Mouse (Mus musculus) frontal cortex, postnatal 14 days (tissue): ENCODE results near the gene Rtl1.
A peak's percentile ranks its signal among the peaks of the same experiment; 100 is the strongest.

ENCODE experiments used
- DNase-seq, 2 experiments: peaks; one replicate each; pipeline ENCODE4 v3.0.0; 2022; ENCODE audit warnings: low spot score in 2 of 2

The Rtl1 gene

DNA sequence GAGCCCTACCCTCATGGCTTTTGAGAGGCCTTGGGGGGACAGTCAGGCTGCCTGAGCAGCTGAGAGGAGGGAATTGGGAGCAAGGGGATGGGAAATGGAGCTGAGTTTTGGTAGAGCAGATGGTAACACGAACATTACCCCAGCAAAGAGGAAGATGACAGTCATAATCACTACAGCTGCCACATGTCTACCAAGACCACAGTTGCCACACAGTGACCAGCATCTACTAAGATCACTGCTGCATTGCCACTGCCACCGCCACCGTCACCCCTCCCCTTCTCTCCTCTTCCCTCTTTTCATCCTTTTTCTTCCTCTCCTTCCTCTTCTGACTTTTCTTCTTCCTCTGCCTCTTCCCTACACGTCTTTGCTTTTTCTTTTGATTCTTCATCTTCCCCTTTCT lies 27.9 kb downstream of the Rtl1 start:
- DNase-seq, result no peak

DNA sequence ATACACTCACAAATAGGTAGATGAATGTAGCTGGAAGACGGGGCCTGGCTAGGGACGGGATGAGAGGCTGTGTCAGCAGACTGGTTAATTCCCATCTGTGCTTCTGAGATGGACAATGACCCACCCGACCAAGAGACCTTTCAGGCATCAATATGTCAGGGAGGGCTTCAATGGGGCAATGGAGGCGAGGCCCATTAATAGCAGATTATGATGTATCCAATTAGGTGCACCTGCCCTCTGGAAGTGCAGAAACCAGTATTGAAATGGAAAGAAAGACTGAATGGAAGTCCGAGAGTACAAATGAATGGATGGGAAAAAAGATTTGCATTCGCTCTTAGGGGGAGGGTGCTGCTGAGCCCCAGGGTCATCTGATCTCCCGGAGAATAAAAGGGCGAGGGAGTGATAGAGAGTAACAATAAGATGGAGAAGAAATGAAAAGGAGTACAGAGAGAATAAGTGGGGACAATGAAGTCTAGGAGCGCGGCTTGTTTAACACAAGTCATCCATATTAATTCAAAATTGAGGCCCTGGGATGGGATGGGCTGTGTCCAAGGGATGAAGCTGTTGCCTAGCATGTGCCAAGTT lies 39.9 kb downstream of the Rtl1 start:
- DNase-seq, result no peak

DNA sequence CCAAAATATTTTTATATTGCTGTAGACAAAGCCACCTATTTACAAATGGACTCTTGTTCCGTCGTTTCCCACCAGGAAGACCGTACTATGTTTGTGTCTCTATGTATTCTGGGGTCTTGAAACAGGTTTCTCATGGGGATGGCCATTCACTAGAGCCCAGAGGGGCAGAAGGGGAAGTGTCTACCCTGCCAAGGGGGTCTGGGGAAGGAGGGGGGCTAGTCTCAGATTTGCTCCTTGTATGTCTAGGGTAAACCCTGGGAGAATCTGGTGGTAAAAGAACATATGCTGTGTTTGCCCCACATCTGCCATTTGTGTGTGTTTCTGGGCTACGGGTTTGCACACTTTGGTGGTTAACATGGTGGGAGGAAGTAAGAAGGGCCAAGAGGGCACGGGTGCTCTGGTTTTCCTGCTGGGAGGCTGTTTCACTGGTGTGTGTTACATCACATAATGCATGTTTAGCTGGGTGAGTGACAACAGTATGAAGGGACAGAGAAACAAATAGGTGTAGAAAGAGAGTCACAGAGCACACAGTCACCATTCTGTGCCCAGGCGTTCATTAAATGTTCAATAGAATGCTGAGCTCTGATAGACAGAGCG lies 41.1 kb downstream of the Rtl1 start:
- DNase-seq, result no peak

DNA sequence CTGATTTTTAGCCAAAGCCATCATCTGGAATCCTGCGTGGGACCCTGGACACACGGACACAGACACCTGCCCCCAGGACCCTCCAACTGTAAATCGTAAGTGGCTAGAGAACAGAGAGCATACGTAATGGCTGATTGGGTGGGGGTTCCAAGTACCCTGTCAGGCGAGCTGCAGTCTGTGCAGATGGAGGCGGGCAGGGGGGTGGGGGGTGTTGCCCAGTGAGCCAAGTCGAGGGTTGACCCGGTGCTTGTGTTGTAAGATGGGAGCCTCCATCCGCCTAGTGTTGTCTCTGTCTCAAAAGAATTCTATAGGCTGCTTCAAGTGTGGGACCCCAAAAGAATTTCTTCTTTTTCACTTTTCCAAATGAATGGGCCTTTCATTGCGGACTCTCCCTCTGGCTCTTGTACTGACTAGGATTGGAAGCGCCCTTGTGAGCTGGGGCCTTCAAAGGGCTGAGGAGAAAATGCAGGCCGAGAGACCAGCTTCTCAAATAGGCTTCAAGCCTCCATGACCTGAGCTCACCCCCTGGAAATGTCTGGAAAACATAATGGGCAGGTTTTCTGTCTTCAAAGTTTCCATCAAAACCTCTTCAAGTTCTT lies 41.8 kb downstream of the Rtl1 start:
- DNase-seq, result no peak

DNA sequence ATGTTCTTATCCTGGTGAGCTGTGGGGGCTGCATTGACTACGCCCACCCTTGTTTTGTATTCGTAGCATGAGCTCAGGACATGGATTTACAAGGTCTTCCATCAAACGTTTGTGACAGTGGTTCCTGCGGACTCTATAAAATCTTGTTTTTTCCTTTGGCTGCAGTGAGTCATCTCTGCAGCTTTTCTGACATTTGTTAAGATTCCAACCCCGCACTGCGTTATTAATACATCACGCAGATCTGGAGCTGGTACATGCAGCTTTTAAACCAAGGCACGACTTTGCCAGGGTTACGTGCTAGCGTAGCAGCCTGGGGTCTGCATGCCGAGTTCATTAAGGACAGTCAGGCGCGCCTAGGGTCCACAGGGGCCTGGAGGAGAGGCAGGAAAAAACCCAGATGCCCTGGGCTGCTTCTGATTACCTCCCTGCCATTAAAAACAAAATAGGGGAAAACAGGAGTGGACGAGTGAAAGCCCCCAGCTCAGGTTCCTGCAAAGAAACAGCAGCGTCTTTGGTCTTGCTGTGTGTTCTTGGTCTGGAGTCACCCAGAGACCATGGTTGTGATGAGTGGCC lies 44.2 kb downstream of the Rtl1 start:
- no peak for DNase-seq

DNA sequence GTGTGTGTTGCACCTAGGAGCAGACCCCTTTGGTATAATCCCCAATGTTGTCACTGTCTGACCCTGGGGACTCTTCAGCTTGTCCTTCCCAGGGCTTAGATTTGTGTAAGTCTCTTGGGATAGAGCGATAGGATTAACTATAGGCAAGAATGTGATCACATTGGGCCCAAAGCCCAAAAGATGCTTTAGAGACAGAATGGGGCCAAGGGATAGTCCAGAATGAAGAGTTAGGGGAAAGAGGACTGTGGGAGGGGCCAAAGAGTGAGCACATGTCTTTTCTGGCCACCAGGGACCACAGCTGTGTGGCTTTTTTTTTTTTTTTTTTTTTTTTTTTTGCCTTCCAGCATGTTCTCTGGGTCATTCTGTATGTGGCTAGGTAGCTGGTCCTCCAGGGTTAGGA lies 46.6 kb downstream of the Rtl1 start:
- no peak for DNase-seq

DNA sequence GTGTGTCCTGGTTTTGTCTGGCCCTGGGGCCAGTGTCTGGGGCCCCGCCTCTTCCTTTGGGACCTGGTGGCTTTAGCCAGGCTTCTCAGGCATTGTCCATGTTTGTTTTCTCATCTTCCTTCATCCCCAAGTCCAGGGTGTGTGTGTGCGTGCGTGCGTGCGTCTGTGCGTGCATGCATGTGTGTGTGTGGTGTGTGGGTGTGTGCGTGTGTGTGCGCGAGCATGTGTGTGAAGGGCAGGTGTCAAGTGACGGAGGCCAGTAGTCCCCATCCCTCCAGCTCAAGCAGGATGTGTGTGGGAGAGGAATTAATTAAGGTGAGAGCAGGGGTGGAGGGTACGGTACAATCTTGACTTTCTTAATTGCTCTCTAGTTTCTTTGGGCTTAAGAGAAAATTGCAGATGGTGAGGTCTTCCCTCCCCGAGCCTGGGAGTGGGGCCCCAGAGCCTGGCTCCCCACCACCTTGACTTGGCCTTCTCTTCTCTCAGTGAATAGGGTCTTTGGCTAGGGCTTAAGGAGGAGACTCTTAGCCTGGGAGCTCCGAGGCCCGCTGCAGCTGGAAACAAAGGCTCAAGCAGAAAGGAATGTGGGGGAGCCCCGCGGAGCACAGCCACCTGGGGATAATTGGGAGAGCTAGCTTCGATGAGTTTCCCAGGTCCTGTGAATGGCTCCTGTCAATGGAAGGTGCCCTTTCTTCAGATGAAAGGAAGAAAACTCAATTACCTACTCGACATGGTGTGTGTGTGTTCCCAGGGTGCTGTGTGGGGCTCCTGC lies 47.2 kb downstream of the Rtl1 start:
- no peak for DNase-seq

DNA sequence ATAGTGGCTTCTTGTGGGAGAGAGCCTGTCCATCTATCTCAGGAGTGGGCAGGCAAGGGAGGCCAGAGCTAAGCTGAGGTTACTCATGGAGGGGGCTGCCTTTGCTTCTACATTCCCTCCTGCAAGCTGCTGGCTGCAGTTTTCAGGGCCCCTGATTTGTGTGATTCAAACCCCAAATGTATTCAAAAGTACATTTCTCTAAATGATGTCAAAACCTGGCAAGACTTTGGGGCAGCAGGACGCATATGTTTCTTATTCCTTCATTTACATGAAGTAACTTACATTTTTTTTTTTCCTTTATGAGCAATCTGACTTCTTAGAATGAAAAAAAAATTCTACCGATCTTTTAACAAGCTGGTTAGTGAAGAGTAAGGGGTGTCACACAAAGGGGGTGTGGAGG lies 48.4 kb downstream of the Rtl1 start:
- no peak for DNase-seq

DNA sequence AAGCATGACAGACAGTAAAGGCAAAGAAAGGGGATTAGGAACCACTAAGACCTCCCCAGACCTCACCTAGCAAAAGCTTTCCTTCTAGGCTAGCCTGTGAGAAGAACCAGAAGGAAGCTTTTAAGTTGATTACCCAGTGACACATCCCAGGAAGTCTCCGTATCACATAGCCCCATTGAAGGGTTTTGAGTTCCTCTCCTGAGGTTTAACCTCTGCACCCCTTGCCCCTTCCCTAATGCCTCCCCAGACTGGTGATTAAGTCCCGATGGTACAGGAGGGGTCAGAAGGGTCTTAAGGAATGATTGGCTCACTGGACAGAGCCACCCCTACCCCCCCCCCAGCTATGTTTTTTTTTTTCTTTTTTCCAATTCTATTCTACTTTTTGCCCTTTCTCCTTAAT lies 53.0 kb downstream of the Rtl1 start:
- no peak for DNase-seq

DNA sequence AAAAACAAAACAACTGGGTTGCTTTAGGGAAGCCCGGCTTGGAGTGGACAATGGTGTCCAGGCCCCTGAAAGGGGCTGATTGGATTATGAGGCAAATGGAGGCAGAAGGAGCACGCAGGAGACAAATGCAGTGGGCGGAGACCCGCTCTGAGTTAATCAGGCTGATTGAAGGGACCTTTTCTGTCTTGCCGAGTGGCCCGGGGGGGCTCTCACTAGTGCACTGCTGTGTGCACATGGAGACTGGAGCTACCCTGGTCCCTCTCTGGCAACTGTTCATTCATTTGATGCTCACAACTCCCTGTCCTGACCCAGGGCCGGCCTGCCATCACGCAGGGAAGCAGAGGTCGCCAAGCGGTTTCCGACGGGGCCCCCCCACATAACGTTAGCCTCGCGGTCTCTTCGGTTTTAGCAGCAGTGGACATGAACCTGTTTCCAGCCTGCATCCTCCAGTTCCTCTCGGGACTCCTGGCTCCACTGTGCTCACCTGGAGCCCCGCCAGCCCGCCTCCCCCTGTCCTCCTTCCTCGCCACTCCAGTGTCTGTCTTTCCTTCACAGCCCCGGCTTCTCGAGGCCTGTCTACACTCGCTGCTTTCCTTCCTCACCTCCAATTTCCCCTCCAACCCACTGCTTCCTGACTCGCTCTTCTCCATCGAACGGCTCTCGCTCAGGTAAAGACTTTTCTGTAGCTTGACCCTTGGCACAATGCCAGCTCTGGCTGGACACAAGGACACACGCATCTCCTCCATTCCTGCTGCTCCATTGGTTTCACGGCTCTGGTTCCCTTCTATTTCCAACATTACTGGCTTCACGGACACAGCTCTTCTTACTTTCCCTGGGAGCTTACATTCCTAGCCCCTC lies 54.0 kb downstream of the Rtl1 start:
- DNase-seq, result no peak

DNA sequence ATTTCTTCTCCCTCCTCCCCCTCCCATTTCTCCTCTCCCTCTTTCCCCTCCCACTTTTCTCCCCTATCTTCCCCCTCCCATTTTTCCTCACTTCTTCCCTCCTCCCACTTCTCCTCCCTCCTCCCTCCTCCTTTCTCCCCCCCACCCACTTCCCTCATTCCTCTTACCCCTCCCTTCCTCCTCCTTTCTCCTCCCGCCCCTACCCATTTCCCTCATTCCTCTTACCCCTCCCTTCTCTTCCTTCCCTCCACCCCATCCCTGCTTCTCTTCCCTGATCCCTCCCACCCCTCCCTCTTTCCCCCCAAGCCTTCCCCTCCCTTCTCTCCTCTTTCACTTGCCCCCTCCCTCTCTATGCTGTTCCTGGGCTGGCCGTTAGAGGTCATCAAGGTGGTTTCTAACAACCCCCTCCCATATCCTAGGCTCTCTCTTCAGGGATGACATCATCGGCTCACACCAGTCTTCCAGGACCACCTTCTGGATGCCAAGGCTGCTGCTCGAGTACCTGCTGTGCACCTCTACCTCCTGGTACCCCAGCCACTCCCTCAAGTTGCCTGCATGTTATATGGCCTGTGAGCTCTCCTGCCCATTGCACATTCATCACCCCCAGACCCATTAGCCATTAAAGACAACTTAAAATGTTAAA lies 56.7 kb downstream of the Rtl1 start:
- DNase-seq, result no peak

DNA sequence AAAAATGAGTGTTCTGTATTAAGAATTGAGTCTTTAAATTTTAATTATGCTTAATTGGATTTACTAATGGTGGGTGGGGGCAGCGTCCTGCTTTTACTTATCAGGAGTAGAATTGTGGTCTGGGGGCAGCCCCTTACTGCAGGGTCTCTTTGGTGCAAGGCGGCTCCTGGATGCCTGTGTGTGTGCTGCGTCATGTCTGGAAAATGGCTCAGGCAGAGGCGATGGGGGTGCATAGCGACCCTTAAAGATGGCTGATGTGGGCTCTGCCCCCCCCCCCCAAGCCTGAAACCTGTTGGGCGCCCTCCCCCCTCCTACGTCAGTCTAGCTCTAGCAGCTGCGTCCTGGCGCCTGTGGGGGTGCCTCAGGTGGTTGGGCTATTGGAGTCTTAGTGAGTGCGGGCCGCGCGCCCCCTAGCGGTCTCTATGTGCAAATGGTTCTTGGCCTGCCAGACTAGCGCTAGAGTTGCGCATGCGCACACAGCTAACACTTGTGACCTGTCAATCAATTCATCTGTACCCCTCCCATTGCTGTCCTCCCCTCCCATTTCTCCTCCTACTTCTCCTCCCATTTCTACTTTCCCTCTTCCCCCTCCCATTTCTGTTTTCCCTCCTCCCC lies 57.4 kb downstream of the Rtl1 start:
- peak; percentile 80 to 89 for DNase-seq

DNA sequence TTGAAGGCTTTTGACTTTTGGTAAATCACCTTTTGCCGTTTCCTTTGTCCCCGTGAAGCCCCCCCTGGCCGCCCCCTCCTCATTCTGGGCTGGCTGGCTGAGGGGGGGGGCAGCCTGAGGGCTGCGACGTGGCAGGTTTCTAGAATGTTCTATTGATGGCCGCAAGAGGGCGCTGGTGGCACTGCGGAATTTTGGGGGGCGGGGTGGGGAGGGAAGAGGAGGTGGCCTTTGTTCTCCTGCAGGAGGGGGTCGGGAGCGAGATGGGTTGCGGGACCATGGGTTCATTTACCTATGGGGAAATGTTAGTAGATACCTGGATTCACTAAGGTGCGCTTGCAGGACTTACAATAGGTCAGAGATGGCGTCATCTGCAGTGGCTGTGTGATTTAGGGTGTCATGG lies 58.1 kb downstream of the Rtl1 start:
- DNase-seq, result no peak

DNA sequence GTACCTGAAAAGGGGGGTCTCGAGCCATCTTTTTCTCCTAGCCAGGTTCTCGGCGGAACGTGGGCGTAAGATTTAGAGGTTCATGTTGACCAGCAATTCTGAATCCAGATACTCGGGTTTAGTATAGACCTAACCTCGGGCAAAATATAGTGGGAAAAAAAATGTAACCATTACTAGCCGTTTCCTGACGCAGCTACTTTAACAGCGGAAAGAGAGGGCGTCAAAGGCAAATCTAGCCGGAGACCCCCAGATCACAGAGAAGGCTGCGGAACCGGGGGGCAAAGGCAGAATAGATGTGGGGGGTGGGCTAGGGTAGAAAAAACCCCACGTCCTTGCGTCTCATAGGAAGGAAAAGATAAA lies 58.6 kb downstream of the Rtl1 start:
- DNase-seq, result no peak

DNA sequence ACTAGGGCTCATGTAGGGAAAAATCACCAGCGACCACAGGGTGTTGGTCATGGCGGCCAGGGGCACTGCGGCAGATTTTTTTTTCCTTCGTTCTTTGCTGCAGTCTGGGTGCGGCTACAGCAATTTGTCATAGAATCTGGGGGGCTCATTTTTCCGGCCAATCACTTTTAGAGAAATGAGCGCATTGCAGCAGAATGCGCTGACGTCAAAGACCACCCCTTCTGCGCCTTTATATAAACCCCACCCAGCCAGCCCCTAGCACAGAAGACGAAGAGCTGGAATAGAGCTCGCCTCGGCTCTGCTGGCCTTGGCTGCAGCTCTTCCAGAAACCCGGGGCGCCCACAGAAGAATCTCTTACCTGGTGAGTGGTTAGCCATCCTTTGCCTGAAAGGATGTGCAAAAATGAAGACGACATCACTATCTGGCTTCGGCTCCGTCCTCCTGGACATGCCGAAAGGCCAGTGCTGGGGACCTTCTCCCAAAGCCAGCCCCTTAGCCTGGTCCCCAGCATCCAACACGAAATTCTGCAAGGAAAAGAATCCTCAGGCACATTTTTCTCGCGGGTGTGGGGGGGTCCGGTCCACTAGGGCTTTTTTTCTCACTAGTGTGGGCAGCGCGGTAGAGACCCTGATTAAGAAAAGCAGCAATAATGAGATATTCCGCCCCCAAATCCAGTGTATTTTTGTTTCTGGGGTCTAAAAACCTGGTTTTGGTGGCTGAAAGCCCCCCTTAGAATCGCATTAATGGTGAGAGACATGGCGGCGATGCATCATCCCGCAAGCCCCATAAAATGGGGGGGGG lies 59.2 kb downstream of the Rtl1 start:
- DNase-seq, result peak; percentile 53 to 63

DNA sequence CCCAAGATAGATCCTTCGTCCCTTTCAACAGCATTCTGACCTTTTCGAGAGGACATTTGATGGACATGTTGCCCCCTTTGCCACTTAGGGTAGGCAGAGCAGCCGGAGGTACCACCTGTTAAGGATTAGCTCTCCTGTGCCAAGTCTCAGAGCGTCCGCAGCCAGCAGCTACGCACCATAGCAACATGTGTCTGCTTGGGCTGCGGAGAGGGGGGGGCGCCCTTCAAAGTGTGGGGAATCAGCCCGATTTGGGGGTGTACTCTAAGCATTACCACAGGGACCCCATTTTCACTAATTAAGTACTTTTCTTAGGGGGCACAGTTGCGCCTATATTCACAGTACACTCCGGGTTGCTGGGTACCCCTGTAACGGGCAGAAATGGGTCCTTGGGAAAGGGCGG lies 60.2 kb downstream of the Rtl1 start:
- no peak for DNase-seq
